Mouse (Mus musculus) hematopoietic multipotent progenitor cell, adult 10-12 weeks (in vitro differentiated cells): ENCODE results near the gene Col27a1. TPM values are rescaled to one million over a fixed set of nuclear protein-coding genes. Genes with fewer than 3 reads are reported as not detected.

Source experiments
- polyA plus RNA-seq: library from polyadenylated mRNA; stranded (reverse); fragments of >175 nt; gene quantifications from 2 replicates; pipeline ENCODE4 v1.2.3, GENCODE M21; 2012; ENCODE audit warnings: low replicate concordance

Col27a1 gene
- 3.1 and 4.0 TPM in 2 replicates for polyA plus RNA-seq

DNA sequence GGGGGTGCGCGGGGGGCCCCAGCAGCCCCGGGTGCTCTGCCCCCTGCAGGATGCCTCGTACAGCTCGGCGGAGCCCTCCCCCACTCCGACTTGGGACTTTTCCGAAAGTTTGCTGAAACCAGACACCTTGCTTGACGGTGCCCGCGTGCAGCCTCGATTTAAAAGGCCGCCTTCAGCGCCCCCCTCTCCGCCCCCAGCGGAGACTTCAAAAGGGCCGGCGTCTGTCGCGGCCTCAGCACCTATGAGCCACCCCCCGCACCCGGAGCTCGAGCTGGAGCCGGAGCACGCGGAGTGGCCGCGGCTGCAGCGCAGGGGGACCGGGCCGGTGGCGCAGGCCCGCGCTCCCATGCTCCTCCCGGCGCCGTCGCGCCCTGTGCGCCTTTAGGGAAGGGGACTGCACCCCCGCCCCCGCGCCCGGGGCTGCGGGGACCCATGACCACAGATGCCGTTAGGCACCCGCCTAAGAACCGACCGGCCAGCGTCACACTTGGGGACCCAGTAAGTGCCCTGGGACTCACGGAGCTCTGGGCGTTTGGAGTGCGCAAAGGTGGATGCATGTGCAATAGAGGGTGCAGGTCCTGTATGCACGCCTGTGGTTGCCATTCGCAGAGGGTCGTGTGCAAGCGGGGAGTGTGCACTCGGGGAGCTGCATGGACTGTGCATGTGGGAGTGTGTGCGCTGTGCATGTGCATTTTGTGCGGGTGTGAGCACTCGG lies at the start of gene Col27a1:
Gene Col27a1, plus strand, starts transcription at position 98 of the 715 bp plus-strand sequence.

DNA sequence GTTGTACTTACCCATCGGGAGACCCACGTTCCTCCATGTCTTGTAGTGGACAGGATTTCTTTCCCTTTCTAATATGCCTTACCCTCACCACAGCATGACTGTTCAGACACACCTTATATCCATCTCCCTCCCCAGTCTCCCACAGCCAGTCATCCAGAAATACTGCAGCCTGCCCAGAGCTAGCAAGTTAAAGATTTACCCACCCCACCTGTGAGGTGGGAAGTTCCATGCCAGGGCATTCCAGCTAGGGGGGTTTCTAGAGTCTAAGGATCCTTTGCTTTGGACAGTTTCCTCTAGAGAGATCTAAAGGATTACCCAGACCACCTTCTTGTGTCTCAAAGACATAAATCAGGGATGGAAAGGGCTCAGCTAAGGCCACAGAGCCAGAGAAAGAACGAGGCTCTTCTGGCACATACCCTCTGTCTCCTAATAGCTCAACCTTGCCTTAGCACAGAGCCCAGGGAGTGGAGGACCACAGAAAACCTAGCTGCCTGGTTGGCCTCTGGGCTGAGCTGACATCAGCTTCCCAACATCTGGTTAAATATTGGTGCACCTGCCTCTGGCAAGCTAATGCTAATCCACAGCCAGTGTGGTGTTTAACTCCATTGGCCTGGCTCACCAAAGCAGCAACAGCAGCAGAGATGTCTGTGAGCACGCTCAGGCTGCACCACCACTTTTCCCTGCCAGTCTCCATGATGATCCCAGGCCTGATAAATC lies 41.7 kb upstream of the Col27a1 start, which contains the start of gene Kif12:
Gene Kif12, minus strand, starts transcription at position 163 of the 717 bp plus-strand sequence.

DNA sequence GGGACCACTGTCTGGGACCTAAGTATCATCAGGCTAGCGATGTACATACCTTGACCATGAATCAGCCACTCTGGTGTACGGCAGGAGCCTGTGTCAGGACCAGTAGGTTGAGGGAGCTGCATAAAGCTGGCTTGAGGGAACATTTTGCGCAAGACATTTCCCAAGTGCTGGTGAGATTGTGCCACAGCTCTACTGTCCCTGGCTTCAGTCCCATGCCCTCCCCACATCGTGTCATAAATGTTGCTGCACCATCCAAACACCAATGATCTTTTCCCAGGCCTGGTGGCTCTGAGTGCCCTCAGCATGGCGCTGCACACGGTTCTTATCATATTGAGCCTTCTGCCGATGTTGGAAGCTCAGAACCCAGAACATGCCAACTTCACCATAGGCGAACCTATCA lies 130.5 kb downstream of the Col27a1 start, which contains the start of gene Orm1:
Gene Orm1, plus strand, starts transcription at position 266 of the 400 bp plus-strand sequence.

DNA sequence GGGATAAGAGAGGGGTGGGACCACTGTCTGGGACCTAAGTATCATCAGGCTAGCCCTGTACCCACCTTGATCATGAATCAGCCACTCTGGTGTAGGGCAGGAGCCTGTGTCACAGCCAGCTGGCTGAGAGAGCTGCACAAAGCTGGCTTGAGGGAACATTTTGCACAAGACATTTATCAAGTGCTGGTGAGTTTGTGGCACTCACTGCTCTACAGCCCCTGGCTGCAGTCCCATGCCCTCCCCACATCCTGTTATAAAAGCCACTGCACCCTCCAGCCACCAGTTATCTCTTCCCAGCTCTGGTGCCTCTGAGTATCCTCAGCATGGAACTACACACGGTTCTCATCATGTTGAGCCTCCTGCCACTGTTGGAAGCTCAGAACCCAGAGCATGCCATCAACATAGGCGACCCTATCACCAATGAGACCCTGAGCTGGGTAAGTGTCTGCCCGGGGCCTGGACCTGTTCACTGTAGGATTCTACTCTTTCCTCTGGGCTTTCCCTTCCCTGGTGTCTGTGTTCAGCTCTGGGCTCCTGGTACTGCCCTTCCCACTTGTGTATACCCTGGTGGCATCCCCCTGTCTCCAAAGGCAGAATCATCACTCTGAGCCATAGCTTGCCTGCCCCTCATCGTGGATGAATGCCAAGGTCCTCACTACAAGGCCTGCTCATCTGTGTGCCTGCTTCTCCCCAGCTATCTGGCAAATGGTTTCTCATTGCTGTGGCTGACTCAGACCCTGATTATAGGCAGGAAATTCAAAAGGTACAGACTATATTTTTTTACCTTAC lies 142.3 kb downstream of the Col27a1 start, which contains the start of gene Orm3:
Gene Orm3, plus strand, starts transcription at position 286 of the 789 bp plus-strand sequence.

DNA sequence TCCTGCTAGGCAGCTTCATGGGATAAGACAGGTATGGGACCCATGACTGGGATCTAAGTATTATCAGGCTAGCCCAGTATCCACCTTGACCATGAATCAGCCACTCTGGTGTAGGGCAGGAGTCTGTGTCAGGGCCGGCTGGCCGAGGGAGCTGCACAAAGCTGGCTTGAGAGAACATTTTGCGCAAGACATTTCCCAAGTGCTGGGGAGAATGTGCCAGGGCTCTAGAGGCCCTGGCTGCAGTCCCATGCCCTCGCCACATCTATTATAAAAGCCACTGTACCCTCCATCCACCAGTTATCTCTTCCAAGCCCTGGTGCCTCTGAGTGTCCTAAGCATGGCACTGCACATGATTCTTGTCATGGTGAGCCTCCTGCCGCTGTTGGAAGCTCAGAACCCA lies 148.3 kb downstream of the Col27a1 start, which contains the start of gene Orm2:
Gene Orm2, plus strand, starts transcription at position 300 of the 400 bp plus-strand sequence.

Other genes with a start within 250 kb of the Col27a1 start
- gene Zfp618, start 248.4 kb upstream of the Col27a1 start, polyA plus RNA-seq: 0.08 and 0.13 TPM in 2 replicates
- gene Ambp, start 59.2 kb upstream of the Col27a1 start, polyA plus RNA-seq: not detected in 2 replicates
- gene Kif12, start 41.9 kb upstream of the Col27a1 start, polyA plus RNA-seq: not detected in 2 replicates
- 0.21 and 0.31 TPM in 2 replicates for gene Orm1, start 130.6 kb downstream of the Col27a1 start, polyA plus RNA-seq
- not detected in 2 replicates for gene Orm3, start 142.2 kb downstream of the Col27a1 start, polyA plus RNA-seq
- not detected in 2 replicates for gene Orm2, start 148.4 kb downstream of the Col27a1 start, polyA plus RNA-seq
- gene Akna, start 189.3 kb downstream of the Col27a1 start, polyA plus RNA-seq: 285 and 506 TPM in 2 replicates